In the genomic region with DNA sequence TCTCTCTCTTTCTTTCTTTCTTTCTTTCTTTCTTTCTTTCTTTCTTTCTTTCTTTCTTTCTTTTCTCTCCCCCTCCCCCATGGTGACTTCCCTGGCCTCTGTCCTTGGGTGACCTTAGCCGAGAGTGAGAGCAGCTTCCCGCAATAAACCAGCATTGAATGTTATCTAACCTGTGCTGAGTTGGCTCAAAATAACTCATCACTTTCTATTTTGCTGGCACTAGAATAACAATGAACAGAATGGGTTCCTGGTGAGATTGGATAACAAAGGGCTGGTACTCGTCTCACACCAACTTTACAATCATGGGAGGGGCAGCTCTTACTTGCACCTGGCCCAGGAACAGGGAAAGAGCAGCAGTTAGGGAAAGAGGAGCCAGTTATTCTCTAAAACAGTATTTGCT, we compare ENCODE assay signal across 14 mouse cellular contexts. TPM values are rescaled to one million over a fixed set of nuclear protein-coding genes. Genes with fewer than 3 reads are reported as not detected.
A peak's percentile ranks its signal among the peaks of the same experiment; 100 is the strongest.
DNase-seq lines count a peak whose midpoint lies in the region; ATAC-seq and TF ChIP-seq lines count a peak whose summit lies in the region.
"Had no signal": no experiment of that assay in that cellular context is flagged by ENCODE, and none has a peak within 500 bp of the region (broad histone marks: within the 10 kb centered on the region; RNA-seq: fewer than 3 reads in every experiment).

No protein-coding gene starts in this region.

- 0 out of 2 replicates have a peak overlapping the region, but pooled peaks have one; percentile 70 for H3K4me2 ChIP-seq in liver, embryonic 13.5 days
- no peak overlapping the region for H3K4me2 ChIP-seq in liver, embryonic 12.5 days

- H3K9me3 ChIP-seq in heart, embryonic 10.5 days: no peaks in the 10 kb centered on the region
- no peaks in the 10 kb centered on the region for H3K9me3 ChIP-seq in liver, embryonic 13.5 days (replicated peaks)
- no peaks in the 10 kb centered on the region for H3K9me3 ChIP-seq in liver, embryonic 12.5 days (replicated peaks)
- no peaks in the 10 kb centered on the region for H3K9me3 ChIP-seq in E14TG2a.4 (ENCODE audit: low read length)

- TF ChIP-seq CTCF in E14TG2a.4 (conservative IDR thresholded peaks at IDR 0.05; ENCODE audit: low read length): no peak

- ATAC-seq in liver, embryonic 13.5 days (ENCODE audit: low read depth): no peak
- ATAC-seq in liver, embryonic 12.5 days: no peak

- H3K36me3 ChIP-seq in heart, embryonic 10.5 days: no peaks in the 10 kb centered on the region
- H3K36me3 ChIP-seq in liver, embryonic 13.5 days: no peaks in the 10 kb centered on the region
- H3K36me3 ChIP-seq in liver, embryonic 12.5 days: no peaks in the 10 kb centered on the region
- H3K36me3 ChIP-seq in E14TG2a.4 (ENCODE audit: insufficient read depth, low read length): peaks cover 26% of the 10 kb centered on the region

- 0% methylated on average over 3 of the region's 3 CpGs for WGBS in heart, embryonic 10.5 days
- WGBS in liver, embryonic 13.5 days (ENCODE audit: insufficient replicate concordance): 4% methylated on average over 3 of the region's 3 CpGs
- WGBS in liver, embryonic 12.5 days (ENCODE audit: insufficient replicate concordance): 10% methylated on average over 3 of the region's 3 CpGs

- no peak for DNase-seq in heart, embryonic 10.5 days (ENCODE audit: low spot score)
- no peak for DNase-seq in heart, adult 18-20 months
- DNase-seq in liver, embryonic 13.5 days: no peak
- DNase-seq in ZHBTc4 (ENCODE audit: low read depth, low spot score): peak; percentile 94
- DNase-seq in cerebellum, adult 9-10 months: no peak
- DNase-seq in cerebellum, adult 8-10 months: no peak
- DNase-seq: adrenal gland, postnatal 10 days; B cell, adult 2 months; cerebellum, adult 9-11 months; lung, postnatal 36 days; right cerebral cortex, adult 18-20 months had no signal

- H3K4me1 ChIP-seq in heart, embryonic 10.5 days: peaks cover 30% of the 10 kb centered on the region
- H3K4me1 ChIP-seq in liver, embryonic 13.5 days (replicated peaks): peaks cover 28% of the 10 kb centered on the region
- H3K4me1 ChIP-seq in liver, embryonic 12.5 days: peaks cover 37% of the 10 kb centered on the region
- H3K4me1 ChIP-seq in E14TG2a.4 (replicated peaks; ENCODE audit: low read depth, low read length): peaks cover 60% of the 10 kb centered on the region

- H3K27ac ChIP-seq in heart, embryonic 10.5 days: peak overlapping the region; percentile 81; the same call in 1 of the 2 replicates
- no peak overlapping the region for H3K27ac ChIP-seq in liver, embryonic 13.5 days
- no peak overlapping the region for H3K27ac ChIP-seq in liver, embryonic 12.5 days
- H3K27ac ChIP-seq: liver, embryonic 14.5 days had no signal

- peaks cover 36% of the 10 kb centered on the region for H3K27me3 ChIP-seq in heart, embryonic 10.5 days (ENCODE audit: insufficient read depth, poor library complexity, severe bottlenecking)
- peaks cover 58% of the 10 kb centered on the region for H3K27me3 ChIP-seq in liver, embryonic 13.5 days
- peaks cover 63% of the 10 kb centered on the region for H3K27me3 ChIP-seq in liver, embryonic 12.5 days (replicated peaks)
- H3K27me3 ChIP-seq in E14TG2a.4 (ENCODE audit: insufficient read depth, low read length): no peaks in the 10 kb centered on the region

- no peak overlapping the region for H3K9ac ChIP-seq in liver, embryonic 13.5 days
- no peak overlapping the region for H3K9ac ChIP-seq in liver, embryonic 12.5 days
- H3K9ac ChIP-seq: liver, embryonic 14.5 days had no signal

- no peak overlapping the region for H3K4me3 ChIP-seq in heart, embryonic 10.5 days
- H3K4me3 ChIP-seq in liver, embryonic 13.5 days (replicated peaks): no peak overlapping the region
- H3K4me3 ChIP-seq in liver, embryonic 12.5 days: no peak overlapping the region
- H3K4me3 ChIP-seq in E14TG2a.4 (replicated peaks; ENCODE audit: low read length): peak overlapping the region; percentile 94

RNA-seq across cellular contexts. Expression of a gene that starts 1.0 kb away (rescaled TPM):
- 11.9 and 18.4 TPM in 2 replicates for polyA plus RNA-seq in heart, embryonic 10.5 days (2016; fragmentation: Nextera tagmentation; extraction: Ambion mirVana)
- 1 to 10 TPM; 4.2 to 6.8 TPM for total RNA-seq in heart, adult 18-20 months (2021)
- 1.4 and 1.9 TPM in 2 replicates for polyA plus RNA-seq in liver, embryonic 13.5 days (2015; fragmentation: Nextera tagmentation; extraction: Ambion mirVana)
- polyA plus RNA-seq in liver, embryonic 12.5 days (2016; fragmentation: Nextera tagmentation; extraction: Ambion mirVana): 2.2 and 3.0 TPM in 2 replicates
